Mouse (Mus musculus) heart, embryonic 13.5 days (tissue): ENCODE measurements at regions not wholly inside any gene's neighbourhood (a gene's known extent, or its start where the extent isn't known, plus 50 kb on each side); places are given as distances from the start of the nearest gene placed in this dataset.

Experiments
- ATAC-seq: fragments of 200-750 bp; cut with Nextera tagmentation; 2 replicates; pipeline ENCODE4 v1.8.0; 2017; ENCODE audit warnings: moderate TSS enrichment; ENCODE audit not compliant: insufficient number of reproducible peaks, low FRiP score, low TSS enrichment; ENCODE audit errors: extremely low read depth
- H3K27ac ChIP-seq: fragments of 300-500 bp; sonication (generic); replicated peaks from 2 replicates; pipeline ENCODE4 v1.5.1; 2015; ENCODE audit warnings: moderate library complexity, mild to moderate bottlenecking, inconsistent platforms
- H3K27me3 ChIP-seq: fragments of 300-500 bp; sonication (generic); replicated peaks from 2 replicates; pipeline ENCODE4 v1.6.1; 2015; ENCODE audit warnings: mild to moderate bottlenecking, inconsistent platforms
- H3K36me3 ChIP-seq: fragments of 300-500 bp; sonication (generic); 2 replicates; pipeline ENCODE4 v1.6.1; 2015; ENCODE audit warnings: mild to moderate bottlenecking, inconsistent platforms
- H3K4me1 ChIP-seq: fragments of 300-500 bp; sonication (generic); 2 replicates; pipeline ENCODE4 v1.6.1; 2015; ENCODE audit warnings: inconsistent platforms
- H3K4me2 ChIP-seq: fragments of 300-500 bp; sonication (generic); 2 replicates; pipeline ENCODE4 v1.6.1; 2015; ENCODE audit warnings: inconsistent platforms, mild to moderate bottlenecking, moderate library complexity
- H3K4me3 ChIP-seq: fragments of 300-500 bp; sonication (generic); 2 replicates; pipeline ENCODE4 v1.5.1; 2015; ENCODE audit warnings: moderate library complexity, mild to moderate bottlenecking, inconsistent platforms
- H3K9ac ChIP-seq: fragments of 300-500 bp; sonication (generic); 2 replicates; pipeline ENCODE4 v1.6.1; 2015; ENCODE audit warnings: inconsistent platforms, mild to moderate bottlenecking, moderate library complexity
- H3K9me3 ChIP-seq: fragments of 300-500 bp; sonication (generic); 2 replicates; pipeline ENCODE4 v1.6.1; 2016; ENCODE audit warnings: inconsistent platforms
- WGBS: fragments of 180-500 bp; shearing (Covaris S2); methylation state at CpG from one replicate; pipeline ENCODE4 v1.1.7; 2015; ENCODE audit warnings: mixed read lengths; 5-methylcytosine and 5-hydroxymethylcytosine counted together

DNA sequence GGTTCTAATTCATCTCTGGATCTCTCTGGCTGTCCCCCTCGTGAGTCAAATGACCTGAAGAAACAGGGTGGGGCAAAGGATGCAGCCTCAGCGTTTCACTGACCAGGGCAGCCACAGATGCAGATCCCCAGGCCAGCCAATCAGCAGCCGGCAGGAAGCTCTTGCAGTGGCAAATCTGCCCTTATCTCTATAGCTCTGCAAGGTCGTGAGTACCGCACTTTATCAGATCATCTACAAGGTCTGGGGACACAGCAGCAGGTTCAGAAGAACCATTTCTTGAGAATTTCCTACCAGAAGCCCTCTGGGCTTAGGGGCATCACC, 232.9 kb downstream of the Bcl11b start:
- H3K9me3 ChIP-seq, result no peaks in the 10 kb centered on the region; the same call in 1 of the 2 replicates
- H3K4me2 ChIP-seq, result no peak overlapping the region
- WGBS, result 7% methylated on average over 5 of the region's 5 CpGs
- H3K9ac ChIP-seq, result no peak overlapping the region
- no peak for ATAC-seq
- no peaks in the 10 kb centered on the region for H3K27me3 ChIP-seq
- no peak overlapping the region for H3K27ac ChIP-seq
- no peaks in the 10 kb centered on the region for H3K36me3 ChIP-seq
- H3K4me1 ChIP-seq, result no peaks in the 10 kb centered on the region
- no peak overlapping the region for H3K4me3 ChIP-seq

DNA sequence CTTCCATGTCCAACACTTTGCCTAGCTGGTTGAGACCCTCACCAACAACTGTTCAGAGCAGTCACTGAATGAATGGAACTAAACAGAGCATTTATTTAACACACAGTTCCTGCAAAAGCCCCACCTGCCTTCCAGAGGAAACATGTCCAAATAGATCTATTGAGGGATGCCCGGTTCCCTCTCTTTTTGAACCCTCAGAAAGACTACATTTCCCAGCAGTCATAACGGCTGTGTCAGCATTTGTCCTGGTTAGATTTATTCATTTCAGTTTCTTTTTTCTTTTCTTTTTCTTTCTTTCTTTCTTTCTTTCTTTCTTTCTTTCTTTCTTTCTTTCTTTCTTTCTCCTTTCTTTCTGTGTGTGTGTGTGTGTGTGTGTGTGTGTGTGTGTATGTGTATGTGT, 232.1 kb downstream of the Bcl11b start:
- no peaks in the 10 kb centered on the region for H3K27me3 ChIP-seq
- WGBS, result 71% methylated on average over 2 of the region's 2 CpGs
- no peaks in the 10 kb centered on the region; the same call in 1 of the 2 replicates for H3K9me3 ChIP-seq
- no peak overlapping the region for H3K4me2 ChIP-seq
- H3K9ac ChIP-seq, result no peak overlapping the region
- H3K4me1 ChIP-seq, result no peaks in the 10 kb centered on the region
- ATAC-seq, result no peak
- H3K27ac ChIP-seq, result no peak overlapping the region
- no peak overlapping the region for H3K4me3 ChIP-seq
- no peaks in the 10 kb centered on the region for H3K36me3 ChIP-seq

DNA sequence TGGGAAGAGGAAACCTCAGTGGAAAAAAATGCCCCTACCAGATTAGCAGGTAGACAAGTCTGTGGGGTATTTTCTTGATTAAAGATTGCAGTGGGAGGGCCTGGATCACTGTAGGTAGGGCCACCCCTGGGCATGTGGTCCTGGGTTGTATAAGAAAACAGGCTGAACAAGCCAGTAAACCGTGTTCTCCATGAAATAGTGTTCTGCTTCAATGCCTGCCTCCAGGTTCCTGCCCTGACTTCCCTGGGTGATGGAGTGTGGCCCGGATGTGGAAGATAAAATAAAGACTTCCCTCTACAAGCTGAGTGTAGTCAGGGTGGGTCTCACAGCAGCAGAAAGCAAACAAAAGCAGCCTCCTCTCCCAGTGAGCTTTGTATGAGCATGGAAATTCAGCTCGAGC, 231.6 kb downstream of the Bcl11b start:
- no peaks in the 10 kb centered on the region; the same call in 1 of the 2 replicates for H3K9me3 ChIP-seq
- H3K36me3 ChIP-seq, result no peaks in the 10 kb centered on the region
- no peaks in the 10 kb centered on the region for H3K4me1 ChIP-seq
- no peak for ATAC-seq
- 42% methylated on average over 3 of the region's 3 CpGs for WGBS
- no peak overlapping the region for H3K4me3 ChIP-seq
- no peaks in the 10 kb centered on the region for H3K27me3 ChIP-seq
- no peak overlapping the region for H3K27ac ChIP-seq
- no peak overlapping the region for H3K4me2 ChIP-seq
- H3K9ac ChIP-seq, result no peak overlapping the region

DNA sequence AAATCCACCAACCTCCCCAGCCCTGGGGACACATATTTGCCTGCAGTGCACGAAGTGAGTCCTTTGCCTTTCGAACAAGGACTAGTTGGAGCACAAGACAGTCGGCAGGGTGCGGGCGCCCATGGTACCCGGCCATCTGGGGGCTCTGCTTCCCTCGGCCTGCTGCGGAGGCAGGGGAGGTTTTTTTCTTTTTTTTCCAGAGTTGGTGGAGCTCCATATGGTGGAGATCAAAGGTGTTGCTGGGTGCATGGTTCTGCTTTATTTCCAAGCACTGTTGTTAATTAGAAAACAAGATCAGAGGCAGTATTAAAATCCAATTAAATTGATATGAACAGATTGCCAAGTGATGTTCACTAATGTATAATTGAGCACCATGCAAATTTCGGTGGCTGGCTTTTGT, 225.4 kb downstream of the Bcl11b start:
- Histone ChIP-seq H3K27me3 (no peaks in the 10 kb centered on the region), H3K4me3 (no peak overlapping the region), H3K4me1 (no peaks in the 10 kb centered on the region), H3K9ac (no peak overlapping the region), H3K27ac (no peak overlapping the region), H3K4me2 (no peak overlapping the region), H3K36me3 (no peaks in the 10 kb centered on the region), H3K9me3 (no peaks in the 10 kb centered on the region; the same call in 1 of the 2 replicates)
- 68% methylated on average over 9 of the region's 9 CpGs for WGBS
- no peak for ATAC-seq

DNA sequence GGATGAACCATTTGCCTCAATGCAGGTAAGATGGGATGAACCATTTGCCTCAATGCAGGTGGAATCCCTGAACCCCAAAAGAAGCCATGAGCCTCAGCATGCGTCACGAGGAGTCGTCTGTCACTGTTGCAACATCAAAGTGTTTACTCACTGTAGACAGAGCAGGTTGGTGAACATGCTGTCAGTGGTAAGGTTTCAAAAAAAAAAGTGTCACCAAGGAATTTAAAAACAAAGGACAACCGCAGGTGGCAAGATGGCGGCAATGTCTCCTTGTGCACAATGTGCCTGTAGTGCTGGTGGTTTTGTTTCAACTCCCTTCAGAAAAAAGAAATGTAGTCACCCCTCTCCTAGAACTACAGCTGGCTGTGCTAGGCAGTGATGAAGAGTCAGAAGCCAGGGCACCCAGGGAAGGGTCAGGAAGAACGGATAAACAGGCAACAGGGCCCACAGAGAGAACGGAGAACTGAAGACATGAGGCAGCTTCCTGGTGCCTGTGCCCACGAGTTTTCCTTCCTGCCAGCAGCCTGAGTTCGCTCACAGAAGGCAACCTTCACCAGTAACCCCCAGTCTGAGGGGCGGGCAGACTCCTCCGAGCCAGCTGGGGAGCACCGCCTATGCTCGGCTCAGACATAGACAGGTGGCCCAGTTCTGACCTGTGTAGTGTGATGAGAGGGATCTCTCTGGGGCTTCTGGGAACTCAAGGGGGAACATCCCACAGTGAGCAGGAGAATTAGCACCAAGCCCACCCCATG, 223.9 kb downstream of the Bcl11b start:
- Histone ChIP-seq H3K27me3 (no peaks in the 10 kb centered on the region), H3K9ac (no peak overlapping the region), H3K4me3 (no peak overlapping the region), H3K36me3 (no peaks in the 10 kb centered on the region), H3K9me3 (no peaks in the 10 kb centered on the region; the same call in 1 of the 2 replicates), H3K27ac (no peak overlapping the region), H3K4me2 (no peak overlapping the region), H3K4me1 (no peaks in the 10 kb centered on the region)
- 79% methylated on average over 13 of the region's 13 CpGs for WGBS
- no peak for ATAC-seq

DNA sequence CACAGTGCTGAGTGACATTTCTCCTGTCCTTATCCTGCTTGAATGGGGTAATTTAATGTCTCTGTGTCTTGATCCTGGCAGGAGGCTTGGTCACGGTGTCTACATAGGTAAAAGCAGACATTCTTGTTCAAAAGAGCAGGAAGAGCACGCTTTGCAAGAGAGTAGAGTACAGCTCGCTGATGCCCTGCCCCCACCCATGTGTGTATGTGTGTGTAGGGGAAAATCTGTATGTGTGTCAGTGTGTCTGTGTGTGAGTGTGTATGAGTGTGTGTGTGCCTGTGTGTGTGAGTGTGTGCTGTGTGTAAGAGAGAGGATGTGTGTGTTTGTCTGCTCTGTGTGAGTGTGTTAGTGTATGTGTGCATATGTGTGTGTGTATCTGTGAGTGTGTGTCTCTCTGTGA, 221.3 kb downstream of the Bcl11b start:
- Histone ChIP-seq H3K27me3 (no peaks in the 10 kb centered on the region), H3K9me3 (no peaks in the 10 kb centered on the region), H3K4me3 (no peak overlapping the region), H3K27ac (no peak overlapping the region), H3K36me3 (no peaks in the 10 kb centered on the region), H3K4me1 (no peaks in the 10 kb centered on the region), H3K9ac (no peak overlapping the region), H3K4me2 (no peak overlapping the region)
- no peak for ATAC-seq
- WGBS, result 75% methylated on average over 3 of the region's 3 CpGs

DNA sequence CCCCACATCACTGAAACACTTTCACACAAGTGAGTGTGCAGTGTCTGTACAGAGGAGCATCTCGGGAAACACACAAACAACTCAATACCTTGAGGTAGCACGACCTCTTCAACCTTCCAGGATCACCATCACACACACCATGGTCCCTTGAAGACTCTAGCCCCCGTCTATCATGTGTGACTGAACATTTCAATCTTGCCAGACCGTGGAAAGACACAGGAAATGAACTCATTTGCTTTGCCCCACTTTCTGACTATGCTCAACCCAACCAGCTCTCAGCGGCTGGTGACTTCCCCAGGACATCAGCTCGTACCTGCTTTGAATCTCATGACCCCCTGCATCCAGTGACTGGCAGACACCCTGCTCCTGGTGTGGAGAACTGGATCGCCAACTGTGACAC, 219.6 kb downstream of the Bcl11b start:
- H3K4me3 ChIP-seq, result no peak overlapping the region
- H3K27me3 ChIP-seq, result no peaks in the 10 kb centered on the region
- no peaks in the 10 kb centered on the region for H3K4me1 ChIP-seq
- ATAC-seq, result no peak
- no peaks in the 10 kb centered on the region for H3K36me3 ChIP-seq
- no peak overlapping the region for H3K4me2 ChIP-seq
- H3K9me3 ChIP-seq, result no peaks in the 10 kb centered on the region
- no peak overlapping the region for H3K9ac ChIP-seq
- H3K27ac ChIP-seq, result no peak overlapping the region
- 67% methylated on average over 7 of the region's 7 CpGs for WGBS

DNA sequence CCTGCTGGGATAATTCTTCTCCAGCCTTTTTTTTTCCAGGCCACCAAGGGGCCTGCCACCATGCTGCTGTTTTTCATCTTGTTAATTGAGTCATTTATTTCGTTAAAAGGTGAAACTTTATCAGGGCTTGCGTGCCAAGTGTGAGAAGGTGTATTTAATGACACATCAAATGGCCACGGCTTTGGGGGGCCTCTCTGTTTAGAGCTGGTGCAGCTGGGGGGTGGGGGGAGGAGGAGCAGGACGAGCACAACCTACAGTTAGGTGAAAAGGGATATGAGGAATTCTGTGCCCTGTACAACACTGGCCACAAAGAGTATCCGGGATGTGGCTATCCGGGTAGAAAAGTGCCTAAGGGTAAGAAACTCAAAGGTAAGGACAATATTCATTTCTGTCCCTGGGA, 213.6 kb downstream of the Bcl11b start:
- Histone ChIP-seq H3K4me2 (no peak overlapping the region), H3K4me1 (no peaks in the 10 kb centered on the region), H3K9ac (no peak overlapping the region), H3K4me3 (no peak overlapping the region), H3K27me3 (no peaks in the 10 kb centered on the region), H3K27ac (no peak overlapping the region), H3K36me3 (no peaks in the 10 kb centered on the region), H3K9me3 (no peaks in the 10 kb centered on the region)
- 42% methylated on average over 6 of the region's 6 CpGs for WGBS
- ATAC-seq, result no peak

DNA sequence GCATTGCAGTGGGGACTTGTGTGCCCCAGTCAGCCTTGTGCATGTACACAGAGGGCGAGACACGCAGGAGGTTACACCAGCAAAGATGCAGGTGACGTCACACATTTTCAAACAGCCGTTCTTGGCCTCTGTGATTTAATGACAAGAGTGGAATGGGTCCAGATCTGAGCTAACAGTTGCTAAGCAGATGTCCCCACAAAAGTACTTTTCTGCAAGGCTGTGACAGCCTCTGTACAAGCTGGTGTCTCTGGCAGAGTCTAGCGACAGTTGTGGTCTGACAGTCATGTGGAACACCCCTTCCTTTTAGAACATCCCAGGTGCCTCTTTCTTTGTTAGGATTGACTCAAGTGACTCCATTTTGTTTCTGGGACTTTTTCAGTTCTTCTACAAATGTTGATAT, 203.1 kb downstream of the Bcl11b start:
- Histone ChIP-seq H3K36me3 (no peaks in the 10 kb centered on the region), H3K9ac (no peak overlapping the region), H3K27me3 (no peaks in the 10 kb centered on the region; the same call in 1 of the 2 replicates), H3K27ac (no peak overlapping the region), H3K4me2 (no peak overlapping the region), H3K9me3 (no peaks in the 10 kb centered on the region), H3K4me3 (no peak overlapping the region), H3K4me1 (peaks cover 15% of the 10 kb centered on the region)
- ATAC-seq, result no peak
- WGBS, result 82% methylated on average over 5 of the region's 5 CpGs

DNA sequence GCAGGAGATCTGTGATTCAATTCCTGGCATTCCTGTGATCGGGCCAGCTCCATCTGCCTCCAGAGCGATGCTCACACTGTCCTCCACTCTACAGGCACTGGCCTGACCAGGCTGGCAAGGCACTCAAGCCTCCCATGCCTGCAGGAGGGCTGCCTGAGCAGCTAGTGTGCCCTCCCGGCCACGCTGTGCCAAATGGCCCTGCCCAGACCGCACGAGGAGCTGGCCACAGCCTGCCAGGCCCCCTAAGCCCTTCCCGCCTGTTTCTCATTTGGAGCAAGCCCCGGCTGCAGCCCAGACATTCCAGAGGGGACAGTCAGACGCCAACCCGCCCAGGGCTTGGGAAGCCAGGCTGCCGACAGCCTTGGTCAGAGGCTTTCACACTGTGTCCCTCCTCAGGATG, 195.8 kb downstream of the Bcl11b start:
- WGBS, result 5% methylated on average over 11 of the region's 11 CpGs
- Histone ChIP-seq H3K36me3 (no peaks in the 10 kb centered on the region), H3K9me3 (no peaks in the 10 kb centered on the region), H3K9ac (peak overlapping the region; percentile 3; the same call in 1 of the 2 replicates), H3K27me3 (peaks cover 51% of the 10 kb centered on the region), H3K4me2 (peak overlapping the region; percentile 49), H3K4me3 (no peak overlapping the region), H3K4me1 (peaks cover 10% of the 10 kb centered on the region), H3K27ac (no peak overlapping the region)
- ATAC-seq, result no peak

DNA sequence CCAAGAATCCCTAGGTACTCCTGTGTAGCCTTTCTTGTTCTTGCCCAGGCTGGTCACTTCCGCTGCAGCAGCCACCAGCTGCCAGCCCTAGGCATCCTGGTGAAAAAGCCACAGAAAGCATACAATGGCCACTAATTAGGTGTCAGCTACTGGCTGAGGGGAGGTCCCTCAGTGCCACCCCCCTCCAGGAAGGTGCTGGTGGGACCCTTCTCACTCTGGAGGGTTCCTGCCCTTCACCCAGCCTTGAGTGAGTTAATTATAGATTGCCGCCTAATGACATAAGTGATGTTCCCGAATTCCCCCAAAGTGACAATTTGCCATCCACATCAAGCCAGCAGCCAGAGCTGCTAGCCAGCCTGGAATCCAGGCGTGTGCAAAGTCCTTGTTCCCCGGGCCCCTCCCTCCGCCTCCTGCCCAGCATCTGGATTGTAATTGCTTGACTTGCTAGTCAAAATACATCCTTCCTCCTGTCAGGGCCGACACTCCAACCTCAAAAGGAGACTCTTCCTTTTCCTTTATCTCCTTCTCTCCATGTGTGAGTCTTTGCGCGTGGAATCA, 195.2 kb downstream of the Bcl11b start:
- no peak overlapping the region for H3K27ac ChIP-seq

DNA sequence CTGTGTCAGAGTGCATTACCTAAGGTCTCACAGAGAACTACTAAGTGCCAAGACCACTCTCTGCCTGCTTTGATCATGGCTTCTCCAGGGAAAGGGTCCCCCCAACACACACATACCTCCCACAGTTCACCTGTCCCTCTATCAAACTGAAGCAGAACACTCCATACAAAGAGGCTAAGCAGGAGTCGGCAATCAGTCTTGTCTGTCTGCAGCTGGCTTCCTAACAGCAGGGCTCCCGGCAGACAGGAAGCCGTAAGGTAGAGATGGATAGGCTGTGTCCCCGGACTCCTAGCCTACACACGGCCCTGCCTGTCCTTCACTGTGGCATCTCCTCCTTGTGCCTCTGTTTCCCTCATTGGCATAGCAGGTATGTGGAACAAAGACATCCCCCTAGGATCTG, 192.2 kb downstream of the Bcl11b start:
- Histone ChIP-seq H3K27me3 (peaks cover 44% of the 10 kb centered on the region), H3K4me2 (no peak overlapping the region), H3K9ac (no peak overlapping the region), H3K27ac (no peak overlapping the region), H3K36me3 (no peaks in the 10 kb centered on the region), H3K4me3 (no peak overlapping the region), H3K9me3 (no peaks in the 10 kb centered on the region), H3K4me1 (peaks cover 10% of the 10 kb centered on the region)
- ATAC-seq, result no peak
- WGBS, result 30% methylated on average over 5 of the region's 5 CpGs

More for the DNA sequence above, 195.2 kb downstream of the Bcl11b start:
- H3K9ac ChIP-seq, result no peak overlapping the region
- peaks cover 10% of the 10 kb centered on the region for H3K4me1 ChIP-seq
- no peak for ATAC-seq
- WGBS, result 36% methylated on average over 9 of the region's 9 CpGs
- H3K4me3 ChIP-seq, result no peak overlapping the region
- peak overlapping the region; percentile 49; the same call in 1 of the 2 replicates for H3K4me2 ChIP-seq
- no peaks in the 10 kb centered on the region for H3K36me3 ChIP-seq
- H3K9me3 ChIP-seq, result no peaks in the 10 kb centered on the region
- peaks cover 51% of the 10 kb centered on the region for H3K27me3 ChIP-seq
